8 mouse cellular contexts compared by ENCODE assay signal in the genomic region with DNA sequence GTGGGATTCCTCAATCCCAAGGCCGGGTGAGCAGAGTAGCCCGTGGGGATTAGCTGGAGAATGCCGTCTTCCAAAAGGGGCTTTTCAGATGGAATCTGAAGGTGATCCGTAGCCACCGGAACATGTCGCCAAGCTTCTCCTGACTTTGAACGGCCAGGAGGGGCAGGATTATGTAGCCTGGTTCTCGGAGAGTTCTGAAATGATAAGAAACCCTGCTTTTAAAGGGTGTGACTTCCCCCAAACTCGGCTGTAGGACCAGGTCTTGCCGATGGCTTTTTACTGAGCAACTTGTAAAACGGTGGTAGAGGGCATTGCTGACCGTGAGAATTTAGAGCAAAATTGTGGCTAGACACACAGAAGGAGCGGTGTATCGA. TPM values are rescaled to one million over a fixed set of nuclear protein-coding genes. Genes with fewer than 3 reads are reported as not detected.
A peak's percentile ranks its signal among the peaks of the same experiment; 100 is the strongest.
DNase-seq lines count a peak whose midpoint lies in the region; ATAC-seq and TF ChIP-seq lines count a peak whose summit lies in the region.

No protein-coding gene starts in this region.

- 4% methylated on average over 14 of the region's 14 CpGs for WGBS in cerebellum, adult 2 months
- 4% methylated on average over 14 of the region's 14 CpGs for WGBS in neural tube, embryonic 11.5 days
- WGBS in limb, embryonic 14.5 days, result 3% methylated on average over 14 of the region's 14 CpGs
- WGBS in stomach, embryonic 16.5 days, result 3% methylated on average over 14 of the region's 14 CpGs

- H3K27ac ChIP-seq in cerebellum, adult 2 months (ENCODE audit: insufficient read depth, low read length), result no peak overlapping the region
- no peak overlapping the region for H3K27ac ChIP-seq in neural tube, embryonic 11.5 days (ENCODE audit: low read depth, low read length)
- no peak overlapping the region for H3K27ac ChIP-seq in limb, embryonic 14.5 days (replicated peaks; ENCODE audit: low read depth, low read length)
- H3K27ac ChIP-seq in stomach, embryonic 16.5 days (ENCODE audit: low read length), result peak overlapping the region; percentile 80; the same call in 1 of the 2 replicates

- peak overlapping the region; percentile 65 for H3K9ac ChIP-seq in neural tube, embryonic 11.5 days (ENCODE audit: low read length)
- peak overlapping the region; percentile 52; the same call in 1 of the 2 replicates for H3K9ac ChIP-seq in limb, embryonic 14.5 days (ENCODE audit: low read depth, low read length, severe bottlenecking)
- H3K9ac ChIP-seq in stomach, embryonic 16.5 days (ENCODE audit: low read length), result peak overlapping the region; percentile 74

- ATAC-seq in neural tube, embryonic 11.5 days (ENCODE audit: insufficient read depth, low FRiP score, low TSS enrichment), result no peak
- no peak for ATAC-seq in limb, embryonic 14.5 days (ENCODE audit: low FRiP score, low read depth)
- no peak for ATAC-seq in stomach, embryonic 16.5 days (ENCODE audit: insufficient read depth, low FRiP score)

- no peaks in the 10 kb centered on the region for H3K27me3 ChIP-seq in cerebellum, adult 2 months (ENCODE audit: control insufficient read depth, insufficient read depth, low read length)
- H3K27me3 ChIP-seq in neural tube, embryonic 11.5 days (ENCODE audit: control insufficient read depth, insufficient read depth, low read length), result peaks cover 5% of the 10 kb centered on the region; the same call in 1 of the 2 replicates
- peaks cover 8% of the 10 kb centered on the region; the same call in 1 of the 2 replicates for H3K27me3 ChIP-seq in limb, embryonic 14.5 days (ENCODE audit: control insufficient read depth, insufficient read depth, low read length)
- no peaks in the 10 kb centered on the region for H3K27me3 ChIP-seq in stomach, embryonic 16.5 days (ENCODE audit: control insufficient read depth, insufficient read depth, low read length)

- DNase-seq in cerebellum, adult 2 months, result peak in 1 of 2 experiments; percentile 20
- DNase-seq in cerebellum, adult 9-11 months, result no peak
- DNase-seq in neural tube, embryonic 11.5 days (ENCODE audit: low spot score), result peak; percentile 33
- no peak for DNase-seq in neural tube, embryonic 10.5 days (ENCODE audit: extremely low spot score, low spot score)
- DNase-seq in limb, embryonic 14.5 days (ENCODE audit: low spot score), result no peak
- DNase-seq in gastrocnemius, postnatal 14 days, result no peak
- no peak for DNase-seq in urinary bladder, adult 2 months (ENCODE audit: low spot score)

- peaks cover 13% of the 10 kb centered on the region for H3K4me1 ChIP-seq in cerebellum, adult 2 months (ENCODE audit: control insufficient read depth, insufficient read depth, low read length)
- peaks cover 6% of the 10 kb centered on the region; the same call in 1 of the 2 replicates for H3K4me1 ChIP-seq in neural tube, embryonic 11.5 days (ENCODE audit: control insufficient read depth, insufficient read depth, low read length)
- peaks cover 10% of the 10 kb centered on the region for H3K4me1 ChIP-seq in limb, embryonic 14.5 days (ENCODE audit: control insufficient read depth, insufficient read depth, low read length)
- H3K4me1 ChIP-seq in stomach, embryonic 16.5 days (ENCODE audit: control insufficient read depth, insufficient read depth, low read length), result peaks cover 11% of the 10 kb centered on the region

- TF ChIP-seq POLR2A in cerebellum, adult 2 months (IDR thresholded peaks at IDR 0.05; ENCODE audit: borderline replicate concordance, insufficient read depth, low read length), result no peak
- TF ChIP-seq POLR2A in limb, embryonic 14.5 days (IDR thresholded peaks at IDR 0.05; ENCODE audit: borderline replicate concordance, extremely low read depth, insufficient read depth, insufficient read length), result no peak

- H3K4me3 ChIP-seq in cerebellum, adult 2 months (replicated peaks; ENCODE audit: insufficient read depth, low read depth, low read length), result peak overlapping the region; percentile 72
- H3K4me3 ChIP-seq in neural tube, embryonic 11.5 days (ENCODE audit: low read depth, low read length), result peak overlapping the region; percentile 78
- H3K4me3 ChIP-seq in limb, embryonic 14.5 days (replicated peaks; ENCODE audit: low read length), result peak overlapping the region; percentile 69
- peak overlapping the region; percentile 61 for H3K4me3 ChIP-seq in stomach, embryonic 16.5 days (replicated peaks; ENCODE audit: low read length)

- no peaks in the 10 kb centered on the region for H3K36me3 ChIP-seq in neural tube, embryonic 11.5 days (ENCODE audit: control insufficient read depth, insufficient read depth, low read length)
- H3K36me3 ChIP-seq in limb, embryonic 14.5 days (ENCODE audit: control insufficient read depth, insufficient read depth, low read length), result no peaks in the 10 kb centered on the region
- H3K36me3 ChIP-seq in stomach, embryonic 16.5 days (ENCODE audit: control insufficient read depth, insufficient read depth, low read length), result no peaks in the 10 kb centered on the region

- H3K4me2 ChIP-seq in neural tube, embryonic 11.5 days (ENCODE audit: low read depth), result peak overlapping the region; percentile 94
- H3K4me2 ChIP-seq in limb, embryonic 14.5 days (replicated peaks; ENCODE audit: low read depth, low read length, severe bottlenecking), result peak overlapping the region; percentile 99
- H3K4me2 ChIP-seq in stomach, embryonic 16.5 days (ENCODE audit: low read depth, low read length), result peak overlapping the region; percentile 97

- TF ChIP-seq CTCF in cerebellum, adult 2 months (IDR thresholded peaks at IDR 0.05; ENCODE audit: borderline replicate concordance, insufficient read depth, low read depth, low read length), result no peak

- H3K9me3 ChIP-seq in neural tube, embryonic 11.5 days (ENCODE audit: control insufficient read depth, low read length), result no peaks in the 10 kb centered on the region
- no peaks in the 10 kb centered on the region for H3K9me3 ChIP-seq in limb, embryonic 14.5 days (ENCODE audit: control insufficient read depth, low read length)
- no peaks in the 10 kb centered on the region for H3K9me3 ChIP-seq in stomach, embryonic 16.5 days (replicated peaks; ENCODE audit: control insufficient read depth, low read length)

- intact Hi-C loops in gastrocnemius, postnatal 14 days (cut with DNase I; ENCODE audit: low total_unique reads), result no loop called here

RNA-seq across cellular contexts. Expression of a gene that starts 1.1 kb away (rescaled TPM):
- polyA plus RNA-seq in cerebellum, adult 2 months (2012; rRNA removed), result 5.3 and 5.7 TPM in 2 replicates
- polyA plus RNA-seq in neural tube, embryonic 11.5 days (2014; fragmentation: Nextera tagmentation; extraction: Ambion mirVana), result 6.7 and 7.8 TPM in 2 replicates
- polyA plus RNA-seq in limb, embryonic 14.5 days (2012; rRNA removed), result 3.7 and 4.0 TPM in 2 replicates
- polyA plus RNA-seq in limb, embryonic 14.5 days (2014; fragmentation: Nextera tagmentation; extraction: Ambion mirVana), result 4.0 and 4.1 TPM in 2 replicates
- polyA plus RNA-seq in stomach, embryonic 16.5 days (2015; fragmentation: Nextera tagmentation; extraction: Ambion mirVana), result 8.3 TPM in 2 replicates
- 1 to 10 TPM in 1 of 2 experiments, under 1 TPM in 1; 0.74 to 1.4 TPM for total RNA-seq in gastrocnemius, postnatal 14 days (2021)
- 6.3 and 8.3 TPM in 2 replicates for polyA plus RNA-seq in urinary bladder, adult 2 months (2012; rRNA removed)
